Mouse (Mus musculus) CH12.LX (cell line): ENCODE results near the gene Gm40193. TPM values are rescaled to one million over a fixed set of nuclear protein-coding genes. Genes with fewer than 3 reads are reported as not detected.

Experiments
- DNase-seq: peaks from one replicate; pipeline ENCODE4 v3.0.0-alpha.2; 2013; ENCODE audit errors: extremely low read depth
- H3K27ac ChIP-seq: 2 replicates; pipeline ENCODE4 v1.5.1; 2012; ENCODE audit warnings: low read depth, mild to moderate bottlenecking, control low read depth, moderate library complexity; ENCODE audit not compliant: insufficient read depth
- H3K27me3 ChIP-seq: replicated peaks from 2 replicates; pipeline ENCODE3; 2012; ENCODE audit warnings: inconsistent platforms
- H3K36me3 ChIP-seq, 2 experiments: replicated peaks in 1 of 2; 2 replicates each; pipeline versions ENCODE3 to v1.6.1; 2012; ENCODE audit warnings: inconsistent platforms in 1 of 2, low read length in 1 of 2, mild to moderate bottlenecking in 1 of 2, mixed read lengths in 1 of 2, moderate library complexity in 1 of 2; ENCODE audit not compliant: control insufficient read depth in 1 of 2, insufficient read depth in 1 of 2
- H3K4me1 ChIP-seq, 2 experiments: 2 replicates each; pipeline ENCODE4 v1.6.1; 2012; ENCODE audit warnings: inconsistent platforms in 1 of 2, moderate library complexity in 1 of 2; ENCODE audit not compliant: insufficient read depth in 2 of 2, control insufficient read depth in 1 of 2
- H3K4me2 ChIP-seq: 2 replicates; pipeline ENCODE4 v1.6.1; 2012; ENCODE audit warnings: low read depth, mild to moderate bottlenecking, control low read depth; ENCODE audit not compliant: poor library complexity, insufficient read depth, severe bottlenecking
- H3K4me3 ChIP-seq, 3 experiments: fragments of 150-350 bp in 1 of 3; sonication (generic) in 1 of 3; replicated peaks in 1 of 3; 2 replicates each; pipeline versions ENCODE3 to v1.5.1; 2011 to 2012; ENCODE audit warnings: low read depth in 2 of 3, low read length in 2 of 3, mild to moderate bottlenecking in 2 of 3, moderate library complexity in 2 of 3, control low read depth in 1 of 3, improper control_type of control experiment in 1 of 3, inconsistent platforms in 1 of 3, mixed read lengths in 1 of 3; ENCODE audit not compliant: poor library complexity in 1 of 3
- H3K79me2 ChIP-seq: replicated peaks from 2 replicates; pipeline ENCODE4 v1.6.1; 2012; ENCODE audit warnings: mild to moderate bottlenecking, moderate library complexity; ENCODE audit not compliant: control insufficient read depth, poor library complexity, insufficient read depth, severe bottlenecking; ENCODE audit errors: extremely low read depth
- H3K9ac ChIP-seq: 2 replicates; pipeline ENCODE4 v1.6.1; 2012; ENCODE audit warnings: low read depth, mild to moderate bottlenecking, control low read depth, moderate library complexity; ENCODE audit not compliant: insufficient read depth
- H3K9me3 ChIP-seq: replicated peaks from 2 replicates; pipeline ENCODE3; 2012; ENCODE audit warnings: low read length, inconsistent platforms, mixed read lengths
- BHLHE40 ChIP-seq: IDR thresholded peaks from 2 replicates; pipeline ENCODE4 v1.6.1; 2011; ENCODE audit warnings: mild to moderate bottlenecking, low read depth, low read length, improper control_type of control experiment
- CHD1 ChIP-seq: IDR thresholded peaks from 2 replicates; pipeline ENCODE4 v1.6.1; 2012; ENCODE audit warnings: low read depth, low read length, improper control_type of control experiment, inconsistent platforms
- CHD2 ChIP-seq: IDR thresholded peaks from 2 replicates; pipeline ENCODE4 v1.6.1; 2011; ENCODE audit warnings: low read length, improper control_type of control experiment
- CTCF ChIP-seq, 2 experiments: IDR thresholded peaks in 1 of 2; conservative IDR thresholded peaks in 1 of 2; 2 replicates each; pipeline ENCODE4 v1.5.1; 2011 to 2012; ENCODE audit warnings: low read depth in 2 of 2, low read length in 2 of 2, improper control_type of control experiment in 1 of 2, inconsistent platforms in 1 of 2, mild to moderate bottlenecking in 1 of 2, moderate library complexity in 1 of 2
- ELF1 ChIP-seq: IDR thresholded peaks from 2 replicates; pipeline ENCODE4 v1.6.1; 2014; ENCODE audit warnings: low read depth, mild to moderate bottlenecking, inconsistent platforms, low read length, improper control_type of control experiment
- ETS1 ChIP-seq: conservative IDR thresholded peaks from 2 replicates; pipeline ENCODE4 v1.6.1; 2012; ENCODE audit warnings: low read depth, mild to moderate bottlenecking, inconsistent platforms, low read length, improper control_type of control experiment, moderate library complexity
- JUN ChIP-seq: IDR thresholded peaks from 2 replicates; pipeline ENCODE4 v1.6.1; 2011; ENCODE audit warnings: low read depth, mild to moderate bottlenecking, low read length, improper control_type of control experiment, moderate library complexity; ENCODE audit not compliant: insufficient read depth
- KAT2A ChIP-seq: IDR thresholded peaks from 2 replicates; pipeline ENCODE4 v1.6.1; 2012; ENCODE audit warnings: low read length, improper control_type of control experiment, inconsistent platforms; ENCODE audit not compliant: insufficient replicate concordance
- MAZ ChIP-seq: IDR thresholded peaks from 2 replicates; pipeline ENCODE4 v1.6.1; 2012; ENCODE audit warnings: low read depth, mild to moderate bottlenecking, inconsistent platforms, low read length, improper control_type of control experiment, moderate library complexity
- MEF2A ChIP-seq: IDR thresholded peaks from 2 replicates; pipeline ENCODE4 v1.6.1; 2014; ENCODE audit warnings: low read depth, mild to moderate bottlenecking, inconsistent platforms, low read length, improper control_type of control experiment, borderline replicate concordance
- MXI1 ChIP-seq: IDR thresholded peaks from 2 replicates; pipeline ENCODE4 v1.6.1; 2011; ENCODE audit warnings: mild to moderate bottlenecking, low read depth, low read length, improper control_type of control experiment
- MYC ChIP-seq: IDR thresholded peaks from 2 replicates; pipeline ENCODE4 v1.6.1; 2011; ENCODE audit warnings: low read depth, mild to moderate bottlenecking, improper control_type of control experiment, low read length
- NRF1 ChIP-seq: IDR thresholded peaks from 2 replicates; pipeline ENCODE4 v1.6.1; 2014; ENCODE audit warnings: low read depth, mild to moderate bottlenecking, inconsistent platforms, low read length, improper control_type of control experiment, moderate library complexity
- PAX5 ChIP-seq: IDR thresholded peaks from 2 replicates; pipeline ENCODE4 v1.6.1; 2012; ENCODE audit warnings: low read length, inconsistent platforms, mixed read lengths
- RAD21 ChIP-seq: IDR thresholded peaks from 2 replicates; pipeline ENCODE4 v1.6.1; 2011; ENCODE audit warnings: low read depth, mild to moderate bottlenecking, low read length, improper control_type of control experiment, moderate library complexity
- SIN3A ChIP-seq: IDR thresholded peaks from 2 replicates; pipeline ENCODE4 v1.6.1; 2012; ENCODE audit warnings: low read length, improper control_type of control experiment, inconsistent platforms
- ZC3H11A ChIP-seq: IDR thresholded peaks from 2 replicates; pipeline ENCODE4 v1.6.1; 2012; ENCODE audit warnings: low read depth, mild to moderate bottlenecking, inconsistent platforms, low read length, improper control_type of control experiment
- ZMIZ1 ChIP-seq: IDR thresholded peaks from 2 replicates; pipeline ENCODE4 v1.6.1; 2012; ENCODE audit warnings: low read depth, mild to moderate bottlenecking, inconsistent platforms, low read length, improper control_type of control experiment
- dilution Hi-C: fragments of 300-500 bp; cut with MboI; formaldehyde crosslinking; loops from 2 replicates; pipeline ENCODE4 v1.14.3; 2020; ENCODE audit warnings: low sequenced_read_pairs; ENCODE audit not compliant: extremely low pct_unique_long_range_greater_than_20kb, extremely low pct_ligation_motif_present
- in situ Hi-C: fragments of 300-500 bp; cut with MboI; formaldehyde crosslinking; loops from 3 replicates; pipeline ENCODE4 v1.14.3; 2019; ENCODE audit warnings: low sequenced_read_pairs, low pct_ligation_motif_present, low pct_unique_long_range_greater_than_20kb, mixed read lengths
- polyA plus RNA-seq: library from polyadenylated mRNA; unstranded; fragments of >175 nt; gene quantifications from 2 replicates; pipeline ENCODE4 v1.2.1, GENCODE M21; 2012; ENCODE audit warnings: low read depth; ENCODE audit not compliant: insufficient read length
- total RNA-seq, 2 experiments: library from RNA; depleted of rRNA; stranded (reverse); fragments of 300-350 nt in 1 of 2; fragments of >200 nt in 1 of 2; gene quantifications; 2 replicates each; pipeline ENCODE4 v1.2.3; 2012 to 2014

Gene Gm40193
- total and polyA plus RNA-seq, 3 experiments = not detected

- no peak for TF ChIP-seq KAT2A
- no peak for TF ChIP-seq CHD1
- no peak for TF ChIP-seq MYC
- TF ChIP-seq ETS1 = no peak
- no peak for TF ChIP-seq CTCF (conservative IDR thresholded peaks at IDR 0.05 in 1 of 2, IDR thresholded peaks at IDR 0.05 in 1 of 2; ENCODE audit: low read depth in 2 of 2, low read length in 2 of 2)
- TF ChIP-seq ZC3H11A = no peak
- TF ChIP-seq BHLHE40 = no peak
- TF ChIP-seq MAZ = no peak
- no peak for TF ChIP-seq SIN3A
- TF ChIP-seq ZMIZ1 = no peak
- no peak for TF ChIP-seq MEF2A
- peaks cover 19 to 87% of the 10 kb centered on the region in 2 experiments for H3K4me1 ChIP-seq
- H3K9ac ChIP-seq = no peak overlapping the region
- no peaks in the 10 kb centered on the region for H3K9me3 ChIP-seq
- H3K4me2 ChIP-seq = no peak overlapping the region
- DNase-seq = no peak
- dilution Hi-C loops = no loop called here
- H3K27me3 ChIP-seq = no peaks in the 10 kb centered on the region
- H3K4me3 ChIP-seq = no peak overlapping the region
- peaks cover 4 to 54% of the 10 kb centered on the region in 2 experiments for H3K36me3 ChIP-seq
- in situ Hi-C loops = no loop called here
- H3K27ac ChIP-seq = no peak overlapping the region
- peaks cover 7% of the 10 kb centered on the region; the same call in 1 of the 2 replicates for H3K79me2 ChIP-seq
Measured at GRCm38 (mm10) chr11:70577201-70577600, 44.5 kb upstream of the Gm40193 start.

- dilution Hi-C loops (no loop called here), in situ Hi-C loops (no loop called here)
- no peak for TF ChIP-seq CHD2
- no peak for TF ChIP-seq PAX5
- TF ChIP-seq NRF1 = no peak
- no peak for TF ChIP-seq RAD21
- no peak for TF ChIP-seq MXI1
- no peak for TF ChIP-seq ETS1
- no peak for TF ChIP-seq JUN
- TF ChIP-seq ELF1 = no peak
- Histone ChIP-seq H3K27me3 (no peaks in the 10 kb centered on the region), H3K36me3 (peaks cover 4 to 70% of the 10 kb centered on the region in 2 experiments), H3K4me2 (no peak overlapping the region), H3K4me1 (peaks cover 0 to 89% of the 10 kb centered on the region in 2 experiments; a peak in 3 of 4 replicates), H3K9ac (no peak overlapping the region), H3K9me3 (no peaks in the 10 kb centered on the region), H3K27ac (no peak overlapping the region), H3K79me2 (peaks cover 10% of the 10 kb centered on the region; the same call in 1 of the 2 replicates), H3K4me3 (no peak overlapping the region)
- DNase-seq = no peak
Measured at GRCm38 (mm10) chr11:70573872-70574271, 41.1 kb upstream of the Gm40193 start.
